Mouse (Mus musculus) embryonic facial prominence, embryonic 14.5 days (tissue): ENCODE data around the gene 1700001C02Rik. TPM values are rescaled to one million over a fixed set of nuclear protein-coding genes. Genes with fewer than 3 reads are reported as not detected.

Experiments
- ATAC-seq: fragments of 200-750 bp; cut with Nextera tagmentation; 2 replicates; pipeline ENCODE4 v1.8.0; 2017; ENCODE audit warnings: low read depth, moderate number of reproducible peaks, moderate TSS enrichment
- DNase-seq: peaks from one replicate; pipeline ENCODE4 v3.0.0-alpha.2; 2015; ENCODE audit warnings: low spot score
- H3K27ac ChIP-seq: fragments of 300-500 bp; sonication (generic); replicated peaks from 2 replicates; pipeline ENCODE4 v1.5.1; 2014; ENCODE audit warnings: low read depth, mild to moderate bottlenecking, low read length, moderate library complexity
- H3K27me3 ChIP-seq: fragments of 300-500 bp; sonication (generic); replicated peaks from 2 replicates; pipeline ENCODE4 v1.6.1; 2014; ENCODE audit warnings: low read length; ENCODE audit not compliant: control insufficient read depth, insufficient read depth
- H3K36me3 ChIP-seq: fragments of 300-500 bp; sonication (generic); 2 replicates; pipeline ENCODE4 v1.6.1; 2014; ENCODE audit warnings: low read length, mixed read lengths; ENCODE audit not compliant: control insufficient read depth, insufficient read depth
- H3K4me1 ChIP-seq: fragments of 300-500 bp; sonication (generic); 2 replicates; pipeline ENCODE4 v1.6.1; 2014; ENCODE audit warnings: antibody characterized with exemption, low read length; ENCODE audit not compliant: control insufficient read depth, insufficient read depth
- H3K4me2 ChIP-seq: fragments of 300-500 bp; sonication (generic); 2 replicates; pipeline ENCODE4 v1.6.1; 2014; ENCODE audit warnings: low read depth, mild to moderate bottlenecking, low read length, moderate library complexity, mixed read lengths
- H3K4me3 ChIP-seq: fragments of 300-500 bp; sonication (generic); 2 replicates; pipeline ENCODE4 v1.5.1; 2014; ENCODE audit warnings: low read depth, mild to moderate bottlenecking, low read length
- H3K9ac ChIP-seq: fragments of 300-500 bp; sonication (generic); 2 replicates; pipeline ENCODE4 v1.6.1; 2014; ENCODE audit warnings: low read depth, mild to moderate bottlenecking, low read length, moderate library complexity, mixed read lengths
- H3K9me3 ChIP-seq: fragments of 300-500 bp; sonication (generic); 2 replicates; pipeline ENCODE4 v1.6.1; 2016; ENCODE audit warnings: low read length; ENCODE audit not compliant: control insufficient read depth
- WGBS: fragments of 180-500 bp; shearing (Covaris S2); extraction: QIAGEN DNeasy Blood & Tissue Kit; methylation state at CpG from one replicate; pipeline ENCODE4 v1.1.7; 2014; 5-methylcytosine and 5-hydroxymethylcytosine counted together
- polyA plus RNA-seq: library from polyadenylated mRNA; unstranded; fragments of >200 nt; fragmentation: Nextera tagmentation; extraction: Ambion mirVana; gene quantifications from 2 replicates; pipeline ENCODE4 v1.2.1, GENCODE M21; 2014

Gene 1700001C02Rik
- polyA plus RNA-seq, 1 experiment from 2014 or later, result 5.9 TPM

DNA sequence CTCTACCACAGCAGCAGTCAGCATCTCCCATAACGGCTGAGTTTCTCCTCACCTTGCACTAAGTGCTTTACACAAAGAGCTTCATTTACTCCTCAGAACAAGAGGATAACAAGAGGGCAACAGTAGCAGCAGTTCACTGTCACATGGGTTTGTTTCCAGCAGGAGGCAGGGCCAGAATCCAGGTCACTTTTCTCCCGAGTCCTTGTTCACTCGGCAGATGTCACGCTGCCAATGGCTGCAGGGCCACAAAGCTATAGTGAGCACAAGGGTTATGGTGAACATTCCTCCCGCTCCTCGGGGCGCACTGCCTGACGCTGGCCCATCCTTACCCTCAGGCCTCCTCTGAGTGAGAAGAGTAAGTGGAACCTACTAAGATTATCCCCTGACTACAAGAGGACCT is 17.7 kb downstream of the 1700001C02Rik start:
- Histone ChIP-seq H3K27me3 (no peaks in the 10 kb centered on the region), H3K4me2 (no peak overlapping the region), H3K9me3 (no peaks in the 10 kb centered on the region), H3K4me1 (no peaks in the 10 kb centered on the region), H3K9ac (no peak overlapping the region), H3K36me3 (no peaks in the 10 kb centered on the region), H3K27ac (no peak overlapping the region), H3K4me3 (no peak overlapping the region)
- ATAC-seq (no peak), DNase-seq (no peak)
- WGBS, result 67% methylated on average over 8 of the region's 8 CpGs

DNA sequence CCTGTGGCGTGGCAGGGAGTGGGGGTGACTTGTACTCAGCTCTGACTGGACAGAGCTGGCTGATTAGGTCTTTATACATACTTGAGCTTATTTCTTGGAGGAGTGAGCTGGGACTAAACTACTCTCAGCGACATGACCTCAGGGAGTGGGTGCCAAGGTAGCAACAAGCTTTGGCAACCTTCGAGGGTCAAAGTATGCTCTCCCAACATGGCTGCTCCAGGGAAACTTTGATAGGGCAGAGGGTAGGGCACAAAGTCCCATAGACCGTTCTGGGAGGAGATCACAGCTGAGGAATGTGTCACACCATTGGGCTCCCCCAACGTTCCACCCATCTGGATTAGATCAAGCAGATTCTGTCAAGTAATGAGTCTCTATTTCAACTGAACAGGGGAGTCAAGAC is 18.7 kb downstream of the 1700001C02Rik start:
- H3K4me3 ChIP-seq, result no peak overlapping the region
- WGBS, result 71% methylated on average over 5 of the region's 5 CpGs
- H3K9ac ChIP-seq, result no peak overlapping the region
- DNase-seq, result no peak
- H3K4me2 ChIP-seq, result no peak overlapping the region
- H3K9me3 ChIP-seq, result no peaks in the 10 kb centered on the region
- no peaks in the 10 kb centered on the region for H3K27me3 ChIP-seq
- H3K36me3 ChIP-seq, result no peaks in the 10 kb centered on the region
- H3K27ac ChIP-seq, result no peak overlapping the region
- no peak for ATAC-seq
- H3K4me1 ChIP-seq, result no peaks in the 10 kb centered on the region

DNA sequence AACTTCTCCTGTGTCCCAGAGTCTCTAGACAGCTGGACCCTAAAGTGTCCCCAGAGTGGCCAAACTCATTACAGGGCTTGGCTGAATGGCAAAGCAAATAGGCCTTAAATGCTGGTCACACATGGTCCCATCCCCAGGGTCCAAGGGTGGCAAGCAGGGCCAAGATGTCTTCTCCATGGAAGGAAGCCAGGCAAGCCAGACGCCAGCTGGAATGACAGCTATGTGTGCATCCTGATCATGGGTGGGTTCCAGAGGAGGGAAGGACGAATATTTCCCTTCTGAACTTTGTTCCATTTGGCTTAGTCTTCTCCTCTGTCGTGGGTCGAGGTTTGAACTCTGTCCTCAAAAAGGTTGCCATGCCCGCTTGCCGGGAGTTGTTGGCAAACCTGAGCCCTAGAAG is 19.3 kb downstream of the 1700001C02Rik start:
- Histone ChIP-seq H3K9me3 (no peaks in the 10 kb centered on the region), H3K27ac (no peak overlapping the region), H3K36me3 (no peaks in the 10 kb centered on the region), H3K9ac (no peak overlapping the region), H3K27me3 (no peaks in the 10 kb centered on the region), H3K4me2 (no peak overlapping the region), H3K4me3 (no peak overlapping the region), H3K4me1 (no peaks in the 10 kb centered on the region)
- no peak for ATAC-seq
- DNase-seq, result no peak
- 81% methylated on average over 6 of the region's 6 CpGs for WGBS

DNA sequence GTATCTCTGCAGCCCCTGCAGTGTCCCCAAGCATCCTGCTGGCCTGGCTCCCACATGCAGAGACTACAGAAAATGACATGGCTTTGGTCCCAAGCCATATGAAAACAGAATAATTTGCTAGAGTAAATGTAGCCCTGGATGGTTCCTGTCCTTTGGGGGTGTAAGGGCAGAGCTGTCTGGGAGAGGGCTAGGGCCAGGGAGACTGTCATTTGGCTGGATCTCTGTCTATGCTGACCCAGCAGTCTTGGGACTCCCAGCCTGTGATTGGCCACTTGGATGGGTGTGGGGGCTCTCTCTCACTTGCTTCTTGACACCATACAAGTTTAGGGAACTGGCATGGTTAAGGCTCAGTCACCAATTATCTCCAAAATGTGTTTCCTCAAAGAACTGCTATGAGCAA is 24.4 kb downstream of the 1700001C02Rik start:
- Histone ChIP-seq H3K27ac (no peak overlapping the region), H3K9me3 (no peaks in the 10 kb centered on the region), H3K36me3 (no peaks in the 10 kb centered on the region), H3K9ac (no peak overlapping the region), H3K27me3 (no peaks in the 10 kb centered on the region), H3K4me1 (peaks cover 5% of the 10 kb centered on the region; the same call in 1 of the 2 replicates), H3K4me3 (no peak overlapping the region), H3K4me2 (no peak overlapping the region)
- ATAC-seq (no peak), DNase-seq (no peak)

DNA sequence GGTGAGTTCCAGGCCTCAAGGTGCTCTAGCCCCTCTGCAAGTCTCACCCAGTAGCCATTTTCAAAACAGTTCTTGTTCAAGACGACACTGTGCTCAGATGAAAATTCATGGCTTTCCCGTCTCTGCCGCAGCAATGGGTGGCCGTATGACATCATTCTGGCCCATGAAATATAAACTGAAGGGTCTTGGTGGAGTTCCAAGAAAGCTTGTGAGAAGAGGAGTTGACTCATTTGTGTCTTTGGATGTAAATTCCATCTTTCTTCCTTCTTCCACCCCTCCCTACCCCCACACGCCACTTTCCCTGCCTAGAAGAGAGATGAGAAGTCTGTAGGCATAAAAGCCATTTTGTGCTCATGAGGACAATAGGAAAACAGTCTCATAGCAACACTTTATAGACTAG is 25.0 kb downstream of the 1700001C02Rik start:
- Histone ChIP-seq H3K4me2 (no peak overlapping the region), H3K4me3 (no peak overlapping the region), H3K9me3 (no peaks in the 10 kb centered on the region), H3K36me3 (no peaks in the 10 kb centered on the region), H3K4me1 (peaks cover 7% of the 10 kb centered on the region; the same call in 1 of the 2 replicates), H3K9ac (no peak overlapping the region), H3K27ac (no peak overlapping the region), H3K27me3 (no peaks in the 10 kb centered on the region)
- WGBS, result 77% methylated on average over 5 of the region's 5 CpGs
- no peak for ATAC-seq
- DNase-seq, result peak; percentile 56

DNA sequence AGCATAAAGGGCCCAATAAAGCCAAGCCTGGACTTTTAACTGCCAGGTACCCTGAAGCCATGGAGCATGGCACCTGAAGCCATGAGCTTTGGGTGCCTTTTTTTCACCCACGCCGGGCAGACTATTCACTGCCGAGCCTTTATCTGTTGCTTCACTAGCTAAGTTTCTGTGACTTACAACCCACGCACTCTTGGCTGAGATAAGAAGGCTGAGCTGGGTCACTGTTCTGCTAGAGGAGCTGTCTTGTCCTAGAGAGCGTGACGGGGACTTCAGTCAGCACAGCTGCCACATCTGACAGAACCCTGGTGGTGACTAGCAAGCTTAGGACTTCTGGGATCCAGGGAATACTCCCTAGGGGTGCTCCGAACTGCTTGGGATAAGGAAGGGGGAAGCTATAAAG is 27.9 kb downstream of the 1700001C02Rik start:
- Histone ChIP-seq H3K4me3 (no peak overlapping the region), H3K27ac (no peak overlapping the region), H3K9me3 (no peaks in the 10 kb centered on the region), H3K27me3 (no peaks in the 10 kb centered on the region), H3K4me1 (peaks cover 20% of the 10 kb centered on the region; the same call in 1 of the 2 replicates), H3K36me3 (no peaks in the 10 kb centered on the region), H3K4me2 (no peak overlapping the region), H3K9ac (no peak overlapping the region)
- ATAC-seq, result no peak
- 76% methylated on average over 7 of the region's 7 CpGs for WGBS
- no peak for DNase-seq

DNA sequence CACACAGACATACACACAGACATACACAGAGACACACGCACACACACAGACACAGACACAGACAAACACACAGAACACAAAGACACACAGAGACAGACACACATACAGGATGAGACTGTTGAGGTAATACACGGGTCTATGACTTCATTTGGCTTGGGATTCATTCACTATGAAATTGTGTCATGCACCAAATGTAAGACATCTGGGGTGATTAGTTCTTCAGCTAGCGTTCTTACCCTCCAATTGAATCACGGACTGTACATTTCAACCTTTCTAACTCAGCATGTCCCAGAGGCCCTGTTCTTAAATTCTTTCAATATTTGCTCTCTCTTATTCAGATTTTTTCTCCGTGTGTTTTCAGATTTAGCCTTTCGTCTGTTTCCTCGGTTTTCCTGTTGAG is 28.8 kb downstream of the 1700001C02Rik start:
- Histone ChIP-seq H3K4me2 (no peak overlapping the region), H3K27ac (peak overlapping the region; percentile 39; the same call in 1 of the 2 replicates), H3K9me3 (no peaks in the 10 kb centered on the region), H3K9ac (no peak overlapping the region), H3K27me3 (no peaks in the 10 kb centered on the region), H3K4me3 (no peak overlapping the region), H3K4me1 (peaks cover 20% of the 10 kb centered on the region; the same call in 1 of the 2 replicates), H3K36me3 (no peaks in the 10 kb centered on the region)
- DNase-seq (peak; percentile 80), ATAC-seq (peak; percentile 64; the same call in 1 of the 2 replicates)
- 37% methylated on average over 7 of the region's 7 CpGs for WGBS

DNA sequence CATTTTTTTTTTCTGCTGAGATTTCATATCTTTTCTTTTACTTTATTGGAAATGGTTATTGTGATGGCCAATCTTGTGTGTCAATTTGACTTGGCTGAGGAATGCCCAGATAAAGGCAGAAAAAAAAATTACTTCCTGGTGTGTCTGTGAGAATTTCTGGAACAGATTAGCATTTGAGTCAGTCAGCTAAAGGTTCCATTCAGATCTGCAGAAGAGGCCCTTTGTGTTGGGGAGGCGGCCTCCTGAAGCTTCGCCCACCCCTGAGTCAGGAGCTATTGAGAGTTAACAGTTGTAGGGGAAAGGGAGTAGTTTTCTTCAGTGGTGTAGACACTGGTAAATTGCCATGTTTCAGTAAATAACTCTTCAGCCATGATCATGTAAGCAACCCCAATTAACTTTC is 29.4 kb downstream of the 1700001C02Rik start:
- H3K4me2 ChIP-seq, result no peak overlapping the region
- DNase-seq (no peak), ATAC-seq (no peak)
- H3K36me3 ChIP-seq, result no peaks in the 10 kb centered on the region
- H3K27me3 ChIP-seq, result no peaks in the 10 kb centered on the region
- H3K9me3 ChIP-seq, result no peaks in the 10 kb centered on the region
- WGBS, result 32% methylated on average over 2 of the region's 2 CpGs
- no peak overlapping the region for H3K4me3 ChIP-seq
- no peak overlapping the region for H3K9ac ChIP-seq
- peak overlapping the region; percentile 39; the same call in 1 of the 2 replicates for H3K27ac ChIP-seq
- peaks cover 20% of the 10 kb centered on the region; the same call in 1 of the 2 replicates for H3K4me1 ChIP-seq

DNA sequence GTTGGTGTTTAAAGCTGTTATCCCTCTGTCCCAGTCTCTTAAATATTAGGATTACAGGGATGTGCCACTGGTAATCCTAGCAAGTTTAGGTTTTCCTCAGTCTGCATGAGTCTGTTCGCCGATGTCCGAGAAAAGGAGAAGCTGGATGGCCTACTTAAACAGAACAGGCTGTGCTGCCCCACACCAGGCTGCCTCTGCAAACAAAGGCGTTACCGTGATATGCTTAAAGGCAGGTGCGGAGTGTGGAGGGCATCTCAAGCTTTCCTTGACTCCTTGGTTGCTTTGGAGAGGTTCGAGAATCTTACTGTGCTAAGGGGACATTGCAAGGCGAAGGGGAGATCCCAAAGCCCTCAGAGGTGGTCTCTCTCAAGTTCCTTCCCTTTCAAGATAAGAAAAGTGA is 31.0 kb downstream of the 1700001C02Rik start:
- Histone ChIP-seq H3K27me3 (no peaks in the 10 kb centered on the region), H3K36me3 (no peaks in the 10 kb centered on the region), H3K9ac (no peak overlapping the region), H3K4me2 (no peak overlapping the region), H3K27ac (no peak overlapping the region), H3K4me3 (no peak overlapping the region), H3K9me3 (no peaks in the 10 kb centered on the region), H3K4me1 (peaks cover 20% of the 10 kb centered on the region; the same call in 1 of the 2 replicates)
- WGBS, result 44% methylated on average over 8 of the region's 8 CpGs
- ATAC-seq (no peak), DNase-seq (no peak)
